Mouse (Mus musculus) neural tube, embryonic 13.5 days (tissue): ENCODE measurements at regions not wholly inside any gene's neighbourhood (a gene's known extent, or its start where the extent isn't known, plus 50 kb on each side); places are given as distances from the start of the nearest gene placed in this dataset.

Experiments used
- ATAC-seq: fragments of 200-750 bp; cut with Nextera tagmentation; 2 replicates; pipeline ENCODE4 v1.8.0; 2017; ENCODE audit warnings: low read depth, mild to moderate bottlenecking, moderate TSS enrichment, moderate library complexity
- H3K27ac ChIP-seq: fragments of 300-500 bp; sonication (generic); replicated peaks from 2 replicates; pipeline ENCODE4 v1.5.1; 2015; ENCODE audit warnings: moderate library complexity, mild to moderate bottlenecking, inconsistent platforms
- H3K27me3 ChIP-seq: fragments of 300-500 bp; sonication (generic); 2 replicates; pipeline ENCODE4 v1.6.1; 2015; ENCODE audit warnings: mild to moderate bottlenecking, inconsistent platforms
- H3K36me3 ChIP-seq: fragments of 300-500 bp; sonication (generic); 2 replicates; pipeline ENCODE4 v1.6.1; 2015; ENCODE audit warnings: mild to moderate bottlenecking, inconsistent platforms
- H3K4me1 ChIP-seq: fragments of 300-500 bp; sonication (generic); replicated peaks from 2 replicates; pipeline ENCODE4 v1.6.1; 2015; ENCODE audit warnings: inconsistent platforms
- H3K4me2 ChIP-seq: fragments of 300-500 bp; sonication (generic); 2 replicates; pipeline ENCODE4 v1.6.1; 2015; ENCODE audit warnings: inconsistent platforms, mild to moderate bottlenecking, moderate library complexity
- H3K4me3 ChIP-seq: fragments of 300-500 bp; sonication (generic); 2 replicates; pipeline ENCODE4 v1.5.1; 2015; ENCODE audit warnings: mild to moderate bottlenecking, inconsistent platforms
- H3K9ac ChIP-seq: fragments of 300-500 bp; sonication (generic); 2 replicates; pipeline ENCODE4 v1.6.1; 2015; ENCODE audit warnings: moderate library complexity, mild to moderate bottlenecking, inconsistent platforms
- H3K9me3 ChIP-seq: fragments of 300-500 bp; sonication (generic); 2 replicates; pipeline ENCODE4 v1.6.1; 2016; ENCODE audit warnings: inconsistent platforms
- WGBS: fragments of 180-500 bp; shearing (Covaris S2); methylation state at CpG from one replicate; pipeline ENCODE4 v1.1.7; 2015; 5-methylcytosine and 5-hydroxymethylcytosine counted together

DNA sequence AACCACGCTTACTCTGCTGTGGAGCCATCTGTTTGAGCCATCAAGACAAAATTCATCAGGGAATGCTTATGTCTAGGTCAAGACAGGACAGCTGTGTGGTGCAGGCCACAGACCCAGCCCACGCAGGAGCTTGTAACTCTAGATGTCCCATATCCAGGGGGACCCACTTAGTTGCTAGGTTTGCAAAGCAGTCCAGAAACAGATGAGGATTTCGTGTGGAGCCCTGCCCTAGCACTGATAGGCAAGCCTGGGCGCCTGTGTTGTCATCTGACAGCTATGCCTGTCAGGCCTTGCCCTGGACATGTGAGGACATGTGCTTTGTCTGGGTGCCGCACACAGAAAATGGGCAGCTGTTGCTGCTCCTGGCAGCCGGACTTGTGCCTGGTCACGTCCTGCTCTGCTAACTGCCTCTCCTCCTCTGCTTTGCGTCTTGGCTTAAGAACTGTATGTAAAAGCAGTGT, 335.1 kb downstream of the Foxo1 start:
- Histone ChIP-seq H3K9ac (no peak overlapping the region), H3K27ac (no peak overlapping the region), H3K4me3 (no peak overlapping the region), H3K27me3 (0 out of 2 replicates have a peak, but pooled peaks cover under 1% of the 10 kb centered on the region), H3K36me3 (no peaks in the 10 kb centered on the region), H3K4me1 (peaks cover 10% of the 10 kb centered on the region), H3K9me3 (no peaks in the 10 kb centered on the region), H3K4me2 (no peak overlapping the region)
- ATAC-seq: no peak
- WGBS: 85% methylated on average over 8 of the region's 8 CpGs

DNA sequence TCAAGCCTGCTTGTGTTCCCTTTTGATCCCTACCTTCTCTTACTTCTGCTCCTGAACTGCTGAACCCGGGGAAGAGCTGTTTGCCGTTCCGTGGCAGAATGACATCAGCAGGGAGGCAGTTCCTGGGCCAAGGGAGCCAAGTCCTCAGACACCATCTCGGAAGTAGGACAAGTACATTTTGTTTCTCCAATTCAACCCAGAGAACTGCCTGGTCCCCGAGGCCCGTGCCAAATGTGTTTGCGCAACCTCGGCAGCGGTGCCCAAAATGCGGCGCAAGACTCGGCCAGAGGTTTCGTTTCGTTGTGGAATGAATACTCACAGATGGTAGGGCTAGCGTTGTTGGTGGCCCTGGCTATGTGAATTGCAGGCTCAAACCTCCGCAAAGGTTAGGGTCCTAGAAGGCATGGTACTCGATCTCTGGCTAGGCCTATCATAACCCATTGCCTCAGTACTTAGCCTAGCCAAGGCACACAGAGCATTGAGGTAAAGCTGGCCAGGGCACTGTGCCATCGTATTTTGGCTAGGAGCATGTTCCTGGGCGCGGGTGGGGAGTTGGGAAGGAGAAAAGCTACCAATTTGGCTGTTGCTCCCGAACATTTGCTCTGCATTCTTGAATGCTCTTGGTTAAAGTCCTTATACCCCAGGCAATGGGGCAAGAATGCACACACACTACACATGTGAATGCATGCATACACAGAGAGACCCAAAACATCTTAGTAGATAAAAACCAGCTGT, 333.0 kb downstream of the Foxo1 start:
- H3K4me3 ChIP-seq: no peak overlapping the region
- H3K36me3 ChIP-seq: no peaks in the 10 kb centered on the region
- H3K9me3 ChIP-seq: no peaks in the 10 kb centered on the region
- H3K4me2 ChIP-seq: no peak overlapping the region
- H3K4me1 ChIP-seq: peaks cover 10% of the 10 kb centered on the region
- H3K27ac ChIP-seq: no peak overlapping the region
- 89% methylated on average over 21 of the region's 21 CpGs for WGBS
- ATAC-seq: no peak
- no peak overlapping the region for H3K9ac ChIP-seq
- no peaks in the 10 kb centered on the region for H3K27me3 ChIP-seq

DNA sequence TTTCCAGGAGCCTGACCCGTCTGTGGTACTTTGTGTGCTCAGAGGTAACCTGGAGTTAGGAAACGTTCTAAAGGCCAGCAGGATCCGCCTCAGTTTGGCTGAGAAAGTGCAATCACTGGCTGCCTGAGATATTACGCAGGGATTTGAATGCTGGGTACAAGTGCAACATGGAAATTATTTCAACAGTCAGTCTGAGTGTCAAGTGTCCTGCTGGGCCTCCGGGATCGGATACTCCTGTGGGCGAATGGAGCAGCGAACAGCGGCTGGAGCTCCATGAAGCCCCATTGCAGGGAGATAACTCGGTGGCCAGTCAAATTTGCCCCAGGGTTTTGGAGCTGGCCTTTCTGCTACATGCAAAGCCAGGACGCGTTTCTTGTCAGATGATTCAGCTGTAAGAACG, 332.4 kb downstream of the Foxo1 start:
- ATAC-seq: no peak

DNA sequence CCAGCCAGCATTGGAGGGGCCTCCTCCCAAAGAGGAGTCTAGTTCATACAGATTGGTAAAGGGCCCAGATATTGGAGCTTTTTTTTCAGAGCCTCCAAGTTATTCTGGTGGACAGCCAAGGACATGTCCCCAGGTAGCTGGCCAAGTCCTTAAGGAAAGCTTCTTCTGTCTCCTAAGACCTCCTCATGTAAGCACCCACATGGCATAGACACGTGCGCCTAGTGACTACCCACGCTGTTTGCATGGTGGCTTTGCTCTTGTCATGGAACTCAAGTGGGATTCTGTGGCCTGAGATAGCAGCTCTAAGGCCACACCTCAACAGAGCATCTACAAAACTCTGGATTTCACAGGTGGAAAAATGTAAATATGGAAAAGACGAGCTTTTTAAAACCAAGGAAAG, 332.0 kb downstream of the Foxo1 start:
- H3K4me1 ChIP-seq: peaks cover 6% of the 10 kb centered on the region
- H3K27me3 ChIP-seq: no peaks in the 10 kb centered on the region
- no peaks in the 10 kb centered on the region for H3K36me3 ChIP-seq
- H3K4me3 ChIP-seq: no peak overlapping the region
- no peak overlapping the region for H3K9ac ChIP-seq
- no peak overlapping the region for H3K4me2 ChIP-seq
- 92% methylated on average over 4 of the region's 4 CpGs for WGBS
- H3K9me3 ChIP-seq: no peaks in the 10 kb centered on the region
- no peak overlapping the region for H3K27ac ChIP-seq
- ATAC-seq: no peak

More for the DNA sequence above, 332.4 kb downstream of the Foxo1 start:
- Histone ChIP-seq H3K27ac (no peak overlapping the region), H3K4me2 (no peak overlapping the region), H3K9me3 (no peaks in the 10 kb centered on the region), H3K4me3 (no peak overlapping the region), H3K36me3 (no peaks in the 10 kb centered on the region), H3K27me3 (no peaks in the 10 kb centered on the region), H3K9ac (no peak overlapping the region), H3K4me1 (peaks cover 10% of the 10 kb centered on the region)
- WGBS: 92% methylated on average over 13 of the region's 13 CpGs

DNA sequence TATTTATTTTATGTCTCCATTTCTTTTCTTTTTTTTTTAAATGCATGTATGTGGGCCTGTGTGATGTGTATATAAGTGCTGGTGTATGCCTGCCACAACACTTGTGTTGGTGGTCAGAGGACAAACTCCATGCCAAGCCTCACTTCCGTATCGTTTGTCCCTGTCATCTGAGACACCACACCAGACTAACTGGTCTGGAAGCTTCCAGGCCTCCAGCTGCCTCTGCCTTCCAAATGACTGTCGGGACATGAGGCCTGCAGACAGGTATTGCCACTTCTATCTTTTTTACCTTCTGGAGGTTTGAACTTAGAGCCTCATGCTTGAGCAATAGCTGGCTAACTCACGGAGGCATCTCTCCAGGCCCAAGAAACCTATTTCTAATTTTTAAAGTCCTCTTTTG, 318.3 kb downstream of the Foxo1 start:
- Histone ChIP-seq H3K4me2 (no peak overlapping the region), H3K4me3 (no peak overlapping the region), H3K9ac (no peak overlapping the region), H3K27me3 (no peaks in the 10 kb centered on the region), H3K36me3 (no peaks in the 10 kb centered on the region), H3K9me3 (0 out of 2 replicates have a peak, but pooled peaks cover 3% of the 10 kb centered on the region), H3K27ac (no peak overlapping the region), H3K4me1 (no peaks in the 10 kb centered on the region)
- whole genome bisulfite sequencing: 92% methylated on average over 4 of the region's 4 CpGs
- ATAC-seq: no peak

DNA sequence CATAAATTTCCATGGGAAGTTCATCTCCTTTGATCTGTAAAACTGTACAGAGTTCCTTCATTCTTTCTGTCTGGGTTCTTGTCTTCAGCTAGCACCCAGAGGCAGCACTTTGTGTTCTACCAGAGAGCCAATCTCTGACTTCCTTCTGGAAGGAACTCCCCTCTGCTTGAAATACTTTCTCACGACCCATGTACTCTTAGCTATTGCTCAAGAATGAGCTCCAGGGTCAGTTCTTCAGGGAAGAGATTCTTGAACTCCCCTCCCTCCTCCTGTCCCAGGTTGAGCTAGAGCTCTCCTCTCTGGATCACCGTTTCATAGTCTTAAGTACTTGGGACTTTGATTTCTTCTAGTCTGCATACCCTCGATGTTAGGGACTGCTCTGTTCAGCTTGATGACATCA, 311.8 kb downstream of the Foxo1 start:
- no peak for ATAC-seq
- WGBS: 84% methylated on average over 3 of the region's 3 CpGs
- no peaks in the 10 kb centered on the region for H3K9me3 ChIP-seq

DNA sequence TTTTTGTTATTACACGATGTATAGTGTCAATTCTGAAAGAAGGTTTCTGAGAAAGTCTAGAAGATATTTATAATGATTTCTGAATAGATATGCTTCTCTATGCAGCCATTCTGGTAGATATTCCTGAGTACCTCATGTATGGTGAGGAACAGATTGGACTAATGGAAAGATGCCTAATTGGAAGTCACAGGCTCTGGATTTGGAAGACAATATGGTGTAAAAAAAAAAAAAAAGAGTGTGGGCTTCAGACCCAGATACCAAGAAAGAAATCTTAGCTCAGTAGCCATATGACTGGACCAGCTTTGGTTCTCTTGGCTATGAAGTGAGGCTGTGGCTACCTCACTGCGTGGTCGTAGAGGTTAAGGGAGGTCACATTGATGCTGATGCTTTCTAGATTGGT, 311.0 kb downstream of the Foxo1 start:
- 0 out of 2 replicates have a peak, but pooled peaks cover 4% of the 10 kb centered on the region for H3K4me1 ChIP-seq
- H3K9ac ChIP-seq: no peak overlapping the region
- no peak overlapping the region for H3K4me3 ChIP-seq
- H3K27me3 ChIP-seq: no peaks in the 10 kb centered on the region
- no peak overlapping the region for H3K27ac ChIP-seq
- H3K36me3 ChIP-seq: no peaks in the 10 kb centered on the region
- no peaks in the 10 kb centered on the region for H3K9me3 ChIP-seq
- no peak overlapping the region for H3K4me2 ChIP-seq
- ATAC-seq: no peak
- WGBS: 97% methylated on average over 3 of the region's 3 CpGs

More for the DNA sequence above, 311.8 kb downstream of the Foxo1 start:
- H3K27ac ChIP-seq: no peak overlapping the region
- no peak overlapping the region for H3K9ac ChIP-seq
- no peak overlapping the region for H3K4me3 ChIP-seq
- no peak overlapping the region for H3K4me2 ChIP-seq
- H3K4me1 ChIP-seq: 0 out of 2 replicates have a peak, but pooled peaks cover 4% of the 10 kb centered on the region
- no peaks in the 10 kb centered on the region for H3K36me3 ChIP-seq
- H3K27me3 ChIP-seq: no peaks in the 10 kb centered on the region

DNA sequence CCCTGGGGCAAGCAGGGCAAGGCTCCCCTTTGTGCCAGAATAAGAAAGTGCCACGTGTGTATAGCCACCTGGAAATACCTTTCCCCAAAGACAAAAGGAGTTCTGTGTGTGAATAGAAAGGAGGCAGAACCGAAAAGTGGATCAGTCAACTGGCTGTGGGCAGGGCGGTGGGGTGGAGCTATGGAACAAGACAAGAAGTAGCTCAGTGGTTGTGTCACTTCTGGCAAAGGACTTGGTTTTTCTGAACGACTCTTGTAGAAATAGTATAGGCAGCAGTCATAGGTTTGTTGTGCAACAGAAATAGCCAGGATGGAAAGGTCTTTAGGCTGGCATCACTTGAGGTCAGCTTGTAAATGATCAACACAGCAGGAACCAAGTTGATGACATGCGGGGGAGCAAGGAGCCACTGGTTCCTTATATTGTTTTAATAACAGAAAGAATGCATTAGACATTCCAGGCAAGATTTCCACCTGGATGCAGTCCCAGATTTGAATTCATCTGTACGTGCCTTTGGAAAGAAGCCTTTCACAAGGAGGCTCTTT, 308.6 kb downstream of the Foxo1 start:
- H3K27me3 ChIP-seq: no peaks in the 10 kb centered on the region
- WGBS: 78% methylated on average over 6 of the region's 6 CpGs
- H3K4me2 ChIP-seq: no peak overlapping the region
- H3K4me1 ChIP-seq: 0 out of 2 replicates have a peak, but pooled peaks cover 4% of the 10 kb centered on the region
- ATAC-seq: no peak
- no peaks in the 10 kb centered on the region for H3K9me3 ChIP-seq
- H3K9ac ChIP-seq: no peak overlapping the region
- H3K27ac ChIP-seq: no peak overlapping the region
- no peak overlapping the region for H3K4me3 ChIP-seq
- no peaks in the 10 kb centered on the region for H3K36me3 ChIP-seq

DNA sequence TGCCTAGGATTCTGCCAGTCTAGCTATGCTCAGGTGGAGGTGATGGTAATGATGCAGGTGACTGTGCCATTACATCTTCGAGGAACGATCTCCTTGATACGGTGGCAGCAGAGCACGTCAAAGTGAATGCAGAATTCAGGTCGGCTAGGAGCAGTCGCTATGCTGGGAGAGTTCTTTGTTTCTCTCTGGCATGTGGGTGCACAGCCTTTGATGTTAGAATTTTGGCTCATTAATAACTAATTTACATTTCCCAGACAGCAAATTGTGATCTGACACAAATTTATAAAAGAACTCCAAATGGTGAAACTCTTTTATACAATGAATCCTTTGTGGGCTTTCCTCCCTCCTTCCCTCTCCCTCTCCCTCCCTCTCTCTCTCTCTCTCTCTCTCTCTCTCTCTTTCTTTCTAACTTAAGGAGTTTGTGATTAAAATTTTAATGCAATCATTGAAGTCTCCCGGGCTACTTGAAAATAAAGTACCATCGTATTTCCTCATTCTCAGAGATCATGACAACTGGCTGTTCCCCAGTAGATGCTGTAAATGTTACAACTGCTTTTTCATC, 307.2 kb downstream of the Foxo1 start:
- ATAC-seq: no peak
- Histone ChIP-seq H3K4me1 (0 out of 2 replicates have a peak, but pooled peaks cover 4% of the 10 kb centered on the region), H3K4me3 (no peak overlapping the region), H3K36me3 (no peaks in the 10 kb centered on the region), H3K27ac (no peak overlapping the region), H3K9me3 (no peaks in the 10 kb centered on the region), H3K9ac (no peak overlapping the region), H3K27me3 (no peaks in the 10 kb centered on the region), H3K4me2 (no peak overlapping the region)
- WGBS: 68% methylated on average over 8 of the region's 8 CpGs

DNA sequence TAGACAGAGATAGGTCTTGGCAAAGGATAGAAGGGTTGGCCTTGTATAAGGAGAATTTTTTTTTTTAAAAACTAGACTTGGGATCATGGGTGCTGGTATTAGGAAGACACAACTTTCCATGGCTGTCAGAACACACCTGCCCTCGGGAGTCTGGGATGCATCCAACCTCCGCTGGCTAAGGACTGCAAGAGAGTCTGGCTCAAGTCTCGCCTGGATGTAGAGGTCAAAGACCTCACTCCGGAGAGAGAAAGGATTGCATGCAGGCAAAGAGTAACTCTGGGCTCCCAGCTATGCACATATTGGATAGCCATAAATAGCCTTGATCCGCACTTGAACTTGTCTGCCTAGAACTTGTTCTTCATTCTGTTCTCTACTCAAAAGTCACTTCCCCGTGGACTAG, 306.2 kb downstream of the Foxo1 start:
- Histone ChIP-seq H3K36me3 (no peaks in the 10 kb centered on the region), H3K4me1 (0 out of 2 replicates have a peak, but pooled peaks cover 4% of the 10 kb centered on the region), H3K27me3 (no peaks in the 10 kb centered on the region), H3K9ac (no peak overlapping the region), H3K4me3 (no peak overlapping the region), H3K9me3 (no peaks in the 10 kb centered on the region), H3K4me2 (no peak overlapping the region), H3K27ac (no peak overlapping the region)
- ATAC-seq: no peak
- 88% methylated on average over 6 of the region's 6 CpGs for WGBS

DNA sequence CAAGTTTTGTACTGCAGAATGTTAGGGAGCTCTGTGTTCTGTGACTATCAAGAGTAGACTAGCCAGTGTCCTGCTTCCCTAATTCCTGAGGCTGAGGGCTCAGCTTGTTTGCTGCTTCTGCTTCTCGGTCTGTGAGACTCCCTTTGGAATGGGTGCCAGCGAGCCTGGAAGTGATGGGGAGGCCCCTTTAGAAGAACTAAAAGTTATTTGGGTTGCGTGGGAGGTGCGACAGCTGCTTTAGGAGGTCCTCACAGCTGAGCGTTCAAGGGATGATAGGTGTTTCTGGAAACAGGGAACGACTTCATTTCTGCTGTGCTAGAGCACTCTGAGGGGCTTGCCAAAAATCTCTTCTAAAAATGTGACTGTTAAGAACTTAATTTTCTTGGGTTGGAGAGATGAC, 305.7 kb downstream of the Foxo1 start:
- no peak overlapping the region for H3K9ac ChIP-seq
- H3K4me1 ChIP-seq: peaks cover 8% of the 10 kb centered on the region; the same call in 1 of the 2 replicates
- no peak overlapping the region for H3K4me2 ChIP-seq
- no peak overlapping the region for H3K27ac ChIP-seq
- ATAC-seq: no peak
- no peaks in the 10 kb centered on the region for H3K36me3 ChIP-seq
- H3K4me3 ChIP-seq: no peak overlapping the region
- H3K9me3 ChIP-seq: no peaks in the 10 kb centered on the region
- no peaks in the 10 kb centered on the region for H3K27me3 ChIP-seq
- 89% methylated on average over 6 of the region's 6 CpGs for WGBS
